14 mouse cellular contexts compared by ENCODE assay signal in genomic region chr6:128366466-128366865, GRCm38 (mm10).
DNase-seq lines count a peak whose midpoint lies in the region.
"Had no signal": no experiment of that assay in that cellular context is flagged by ENCODE, and none has a peak within 500 bp of the region (broad histone marks: within the 10 kb centered on the region; RNA-seq: fewer than 3 reads in every experiment).

No protein-coding gene starts in this region.

- DNase-seq in 3T3-L1 (ENCODE audit: low read depth, low spot score), result peak; percentile 67
- DNase-seq in NIH3T3 (ENCODE audit: low read depth), result peak; percentile 55
- DNase-seq in cerebellum, adult 11 months, result no peak
- no peak for DNase-seq in right cerebral cortex, adult 18-20 months
- DNase-seq in thymus, postnatal 36 days, result no peak
- DNase-seq: adrenal gland, adult 2 months; adrenal gland, postnatal 10 days; adrenal gland, postnatal 25 days; cerebellum, adult 11-12 months; cerebellum, adult 2 months; cerebellum, adult 9-10 months; cerebellum, postnatal 10 days; cerebellum, postnatal 25 days; forebrain, postnatal 0 days had no signal

Comparison
In these comparisons a context has a peak if more than half of its experiments do, and no peak if none do; other contexts are left out.
1. DNase-seq: peak in 3T3-L1 (single experiment) and NIH3T3 (single experiment); none in cerebellum, adult 11 months (single experiment), right cerebral cortex, adult 18-20 months (single experiment) and thymus, postnatal 36 days (0 of 2).